Mouse (Mus musculus) neural tube, embryonic 11.5 days (tissue): ENCODE measurements around the gene Cldn20. TPM values are rescaled to one million over a fixed set of nuclear protein-coding genes. Genes with fewer than 3 reads are reported as not detected.
A peak's percentile ranks its signal among the peaks of the same experiment; 100 is the strongest.

Experiments
- ATAC-seq: fragments of 200-750 bp; cut with Nextera tagmentation; 2 replicates; pipeline ENCODE4 v1.8.0; 2017; ENCODE audit warnings: moderate number of reproducible peaks, mild to moderate bottlenecking, moderate TSS enrichment, moderate library complexity; ENCODE audit not compliant: insufficient read depth, low FRiP score, low TSS enrichment
- DNase-seq: peaks from one replicate; pipeline ENCODE4 v3.0.0-alpha.2; 2015; ENCODE audit warnings: low spot score
- H3K27ac ChIP-seq: fragments of 300-500 bp; sonication (generic); 2 replicates; pipeline ENCODE4 v1.5.1; 2014; ENCODE audit warnings: low read depth, mild to moderate bottlenecking, low read length
- H3K27me3 ChIP-seq: fragments of 300-500 bp; sonication (generic); 2 replicates; pipeline ENCODE4 v1.6.1; 2014; ENCODE audit warnings: mild to moderate bottlenecking, low read length, mixed read lengths; ENCODE audit not compliant: control insufficient read depth, insufficient read depth
- H3K36me3 ChIP-seq: fragments of 300-500 bp; sonication (generic); 2 replicates; pipeline ENCODE4 v1.6.1; 2014; ENCODE audit warnings: mild to moderate bottlenecking, low read length, moderate library complexity, mixed read lengths; ENCODE audit not compliant: control insufficient read depth, insufficient read depth
- H3K4me1 ChIP-seq: fragments of 300-500 bp; sonication (generic); 2 replicates; pipeline ENCODE4 v1.6.1; 2014; ENCODE audit warnings: low read length, mixed read lengths; ENCODE audit not compliant: control insufficient read depth, insufficient read depth
- H3K4me2 ChIP-seq: fragments of 300-500 bp; sonication (generic); 2 replicates; pipeline ENCODE4 v1.6.1; 2014; ENCODE audit warnings: low read depth, mild to moderate bottlenecking, moderate library complexity
- H3K4me3 ChIP-seq: fragments of 300-500 bp; sonication (generic); 2 replicates; pipeline ENCODE4 v1.5.1; 2014; ENCODE audit warnings: low read depth, low read length
- H3K9ac ChIP-seq: fragments of 300-500 bp; sonication (generic); 2 replicates; pipeline ENCODE4 v1.6.1; 2014; ENCODE audit warnings: mild to moderate bottlenecking, low read length
- H3K9me3 ChIP-seq: fragments of 300-500 bp; sonication (generic); 2 replicates; pipeline ENCODE4 v1.6.1; 2016; ENCODE audit warnings: low read length; ENCODE audit not compliant: control insufficient read depth
- WGBS: fragments of 180-500 bp; shearing (Covaris S2); extraction: QIAGEN DNeasy Blood & Tissue Kit; methylation state at CpG from one replicate; pipeline ENCODE4 v1.1.7; 2014; 5-methylcytosine and 5-hydroxymethylcytosine counted together
- polyA plus RNA-seq: library from polyadenylated mRNA; unstranded; fragments of >200 nt; fragmentation: Nextera tagmentation; extraction: Ambion mirVana; gene quantifications from 2 replicates; pipeline ENCODE4 v1.2.1, GENCODE M21; 2014

Cldn20 gene
- polyA plus RNA-seq, 1 experiment from 2014 or later: not detected

GRCm38 (mm10) chr17:3540304-3540703, 8.0 kb downstream of the Cldn20 start:
- no peaks in the 10 kb centered on the region for H3K27me3 ChIP-seq
- no peak overlapping the region for H3K9ac ChIP-seq
- no peak for ATAC-seq
- H3K9me3 ChIP-seq: no peaks in the 10 kb centered on the region
- 92% methylated on average over 2 of the region's 2 CpGs for WGBS
- no peak overlapping the region for H3K4me3 ChIP-seq
- H3K4me2 ChIP-seq: no peak overlapping the region
- DNase-seq: no peak
- H3K27ac ChIP-seq: no peak overlapping the region
- H3K36me3 ChIP-seq: no peaks in the 10 kb centered on the region; the same call in 1 of the 2 replicates
- no peaks in the 10 kb centered on the region for H3K4me1 ChIP-seq

- no peaks in the 10 kb centered on the region for H3K27me3 ChIP-seq
- no peaks in the 10 kb centered on the region for H3K9me3 ChIP-seq
- WGBS: 92% methylated on average over 5 of the region's 5 CpGs
- DNase-seq (no peak), ATAC-seq (no peak)
- no peak overlapping the region for H3K27ac ChIP-seq
- no peak overlapping the region for H3K9ac ChIP-seq
- no peaks in the 10 kb centered on the region for H3K4me1 ChIP-seq
- H3K4me3 ChIP-seq: no peak overlapping the region
- H3K4me2 ChIP-seq: no peak overlapping the region
- no peaks in the 10 kb centered on the region; the same call in 1 of the 2 replicates for H3K36me3 ChIP-seq
Observed at GRCm38 (mm10) chr17:3541033-3541432, 8.7 kb downstream of the Cldn20 start.

- H3K27ac ChIP-seq: no peak overlapping the region
- H3K27me3 ChIP-seq: no peaks in the 10 kb centered on the region
- no peak for DNase-seq
- no peak for ATAC-seq
- no peak overlapping the region for H3K4me2 ChIP-seq
- no peaks in the 10 kb centered on the region for H3K4me1 ChIP-seq
- H3K36me3 ChIP-seq: no peaks in the 10 kb centered on the region; the same call in 1 of the 2 replicates
- 79% methylated on average over 7 of the region's 7 CpGs for WGBS
- no peak overlapping the region for H3K9ac ChIP-seq
- no peaks in the 10 kb centered on the region for H3K9me3 ChIP-seq
- H3K4me3 ChIP-seq: no peak overlapping the region
Observed at GRCm38 (mm10) chr17:3547725-3548124, 15.4 kb downstream of the Cldn20 start.

DNA sequence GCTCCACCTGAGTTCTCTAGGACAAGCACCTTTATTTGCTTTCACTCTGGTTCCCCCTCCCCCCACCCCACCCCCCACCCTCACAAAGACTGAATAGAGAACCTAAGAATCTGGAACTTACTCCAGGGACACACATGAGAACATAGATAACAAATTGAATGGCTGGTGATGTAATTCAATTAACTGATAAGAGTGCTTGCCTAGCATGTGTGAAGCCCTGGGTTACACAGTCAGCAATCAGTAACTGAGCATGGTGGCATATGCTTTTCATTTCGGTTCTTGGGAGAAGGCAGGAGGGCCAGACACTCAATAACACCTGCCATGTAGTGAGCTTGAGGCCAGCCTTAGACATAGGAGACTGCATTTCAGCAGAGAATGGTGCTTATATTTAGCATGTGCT, 23.9 kb downstream of the Cldn20 start:
- no peak overlapping the region for H3K9ac ChIP-seq
- H3K27ac ChIP-seq: no peak overlapping the region
- 89% methylated on average over 1 of the region's 1 CpGs for WGBS
- no peak for DNase-seq
- H3K4me2 ChIP-seq: peak overlapping the region; percentile 50; the same call in 1 of the 2 replicates
- H3K27me3 ChIP-seq: no peaks in the 10 kb centered on the region
- H3K9me3 ChIP-seq: no peaks in the 10 kb centered on the region
- H3K36me3 ChIP-seq: no peaks in the 10 kb centered on the region
- ATAC-seq: no peak
- H3K4me1 ChIP-seq: no peaks in the 10 kb centered on the region
- H3K4me3 ChIP-seq: no peak overlapping the region

DNA sequence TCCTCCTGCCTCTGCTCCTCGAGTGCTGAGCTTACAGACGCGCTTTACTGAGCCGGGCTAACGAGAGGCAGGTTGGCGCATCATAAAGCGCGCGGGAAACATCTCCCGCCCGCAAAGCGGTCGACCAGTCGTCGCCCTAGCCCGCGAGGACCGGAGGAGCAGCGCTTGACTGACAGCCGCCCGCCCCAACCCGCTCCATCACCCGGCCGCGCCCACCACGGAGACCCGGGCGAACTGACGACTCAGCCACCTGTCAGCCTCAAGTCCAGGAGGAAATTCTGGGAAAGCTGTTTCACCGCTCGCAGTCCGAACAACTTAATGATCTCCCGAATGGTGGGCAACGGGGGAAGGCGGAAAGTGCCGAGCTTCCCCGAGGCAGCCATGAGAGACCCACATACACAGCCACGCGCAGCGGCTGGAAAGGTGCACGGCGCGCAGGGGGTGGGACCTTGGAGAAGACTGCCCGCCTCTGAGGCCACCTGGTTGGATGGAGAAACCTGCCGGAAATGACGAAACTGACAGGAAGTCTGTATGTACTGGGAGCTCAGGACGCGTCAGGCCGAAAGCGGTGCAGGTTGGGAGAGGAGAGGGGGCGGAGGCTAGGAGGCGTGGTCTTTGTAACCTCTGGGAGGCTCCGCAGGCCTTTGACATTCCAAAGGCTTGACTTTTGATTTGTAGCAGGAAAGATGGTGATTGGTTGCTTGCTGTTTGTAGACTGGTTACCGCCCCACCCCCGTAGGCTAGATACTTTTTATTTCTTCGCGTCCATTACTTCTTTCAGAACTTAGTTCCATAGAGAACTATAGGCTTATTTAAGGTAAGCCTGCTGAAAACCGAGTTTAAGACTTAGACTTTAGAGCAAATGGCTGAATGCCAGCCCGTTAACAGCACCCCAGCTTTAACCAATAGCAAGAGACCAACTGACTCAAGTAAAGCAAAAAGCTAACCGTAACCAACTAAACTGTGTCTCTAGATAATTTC, 25.3 kb downstream of the Cldn20 start, which contains the start of gene Tfb1m:
TSS of gene Tfb1m (minus strand) at position 451 of the 981 bp plus-strand sequence.
- ATAC-seq (peak; percentile 100), DNase-seq (peak; percentile 97)
- Histone ChIP-seq H3K4me3 (peak within 1 kb of the TSS; percentile 59), H3K4me1 (no peaks in the 10 kb centered on the region), H3K4me2 (peak within 1 kb of the TSS; percentile 50), H3K9ac (peak within 1 kb of the TSS; percentile 46), H3K9me3 (no peaks in the 10 kb centered on the region), H3K27me3 (no peaks in the 10 kb centered on the region), H3K36me3 (no peaks in the 10 kb centered on the region), H3K27ac (peak within 1 kb of the TSS; percentile 60)
- WGBS: under 1% methylated on average over 60 of the region's 60 CpGs

DNA sequence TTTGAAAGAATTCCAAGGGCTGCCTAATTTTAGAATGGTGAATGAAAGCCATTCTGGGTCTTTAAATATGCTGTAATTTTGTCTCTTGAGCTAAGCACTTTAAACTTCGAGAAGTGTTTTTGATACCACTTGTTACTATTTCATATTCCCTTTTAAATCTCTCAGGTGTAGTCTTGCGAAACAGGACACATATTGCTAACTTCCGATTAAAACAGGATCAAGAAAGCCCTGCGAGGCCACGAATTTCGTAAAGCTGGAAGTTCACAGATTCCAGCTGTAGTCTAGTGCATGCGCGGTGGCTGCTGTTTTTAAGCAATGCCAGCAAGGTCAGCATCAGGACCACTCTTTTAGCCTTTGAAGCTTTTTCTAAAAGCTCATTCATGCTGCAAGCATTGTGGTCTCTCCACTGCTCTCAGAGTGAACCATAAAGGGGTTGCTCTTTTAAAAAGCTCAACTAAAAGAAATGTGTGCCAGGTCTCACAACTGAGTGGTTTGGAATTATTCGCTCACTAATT, 26.1 kb downstream of the Cldn20 start:
- DNase-seq (no peak), ATAC-seq (no peak)
- Histone ChIP-seq H3K36me3 (no peaks in the 10 kb centered on the region), H3K27me3 (no peaks in the 10 kb centered on the region), H3K4me1 (no peaks in the 10 kb centered on the region), H3K9me3 (no peaks in the 10 kb centered on the region), H3K9ac (no peak overlapping the region), H3K27ac (no peak overlapping the region), H3K4me3 (peak overlapping the region; percentile 59), H3K4me2 (peak overlapping the region; percentile 39)
- 63% methylated on average over 9 of the region's 9 CpGs for WGBS

DNA sequence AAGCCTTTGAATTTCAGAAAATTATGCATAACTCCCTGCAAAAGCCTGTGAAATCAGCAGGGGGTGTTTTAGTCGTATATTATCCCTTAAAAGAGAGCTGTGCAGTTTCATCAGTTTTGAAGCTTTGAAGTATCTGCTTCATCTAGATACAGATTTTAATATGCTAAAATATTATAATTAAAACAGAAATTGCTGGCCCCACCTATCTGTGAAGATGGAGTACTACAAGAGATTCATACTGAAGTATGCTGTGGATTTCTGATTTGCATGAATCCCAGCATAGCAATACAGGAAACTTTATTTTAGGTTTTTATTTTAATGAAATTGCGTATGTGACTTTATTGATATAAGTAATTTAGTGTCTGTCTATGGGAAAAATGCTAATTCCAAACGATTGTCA, 28.2 kb downstream of the Cldn20 start:
- no peak for DNase-seq
- Histone ChIP-seq H3K27ac (no peak overlapping the region), H3K9me3 (no peaks in the 10 kb centered on the region), H3K4me1 (no peaks in the 10 kb centered on the region), H3K9ac (no peak overlapping the region), H3K4me3 (no peak overlapping the region), H3K27me3 (no peaks in the 10 kb centered on the region), H3K36me3 (no peaks in the 10 kb centered on the region), H3K4me2 (no peak overlapping the region)
- no peak for ATAC-seq
- 79% methylated on average over 3 of the region's 3 CpGs for WGBS

GRCm38 (mm10) chr17:3562405-3562804, 30.1 kb downstream of the Cldn20 start:
- no peak overlapping the region for H3K27ac ChIP-seq
- H3K9me3 ChIP-seq: no peaks in the 10 kb centered on the region
- WGBS: 51% methylated on average over 8 of the region's 8 CpGs
- H3K4me2 ChIP-seq: no peak overlapping the region
- H3K36me3 ChIP-seq: no peaks in the 10 kb centered on the region
- DNase-seq: no peak
- H3K4me3 ChIP-seq: no peak overlapping the region
- H3K4me1 ChIP-seq: no peaks in the 10 kb centered on the region
- no peak for ATAC-seq
- H3K27me3 ChIP-seq: no peaks in the 10 kb centered on the region
- H3K9ac ChIP-seq: no peak overlapping the region
